Mouse (Mus musculus) embryonic facial prominence, embryonic 14.5 days (tissue): ENCODE measurements around the gene Ubxn11. TPM values are rescaled to one million over a fixed set of nuclear protein-coding genes. Genes with fewer than 3 reads are reported as not detected.

Experiments used
- ATAC-seq: fragments of 200-750 bp; cut with Nextera tagmentation; 2 replicates; pipeline ENCODE4 v1.8.0; 2017; ENCODE audit warnings: low read depth, moderate number of reproducible peaks, moderate TSS enrichment
- DNase-seq: peaks from one replicate; pipeline ENCODE4 v3.0.0-alpha.2; 2015; ENCODE audit warnings: low spot score
- H3K27ac ChIP-seq: fragments of 300-500 bp; sonication (generic); replicated peaks from 2 replicates; pipeline ENCODE4 v1.5.1; 2014; ENCODE audit warnings: low read depth, mild to moderate bottlenecking, low read length, moderate library complexity
- H3K27me3 ChIP-seq: fragments of 300-500 bp; sonication (generic); replicated peaks from 2 replicates; pipeline ENCODE4 v1.6.1; 2014; ENCODE audit warnings: low read length; ENCODE audit not compliant: control insufficient read depth, insufficient read depth
- H3K36me3 ChIP-seq: fragments of 300-500 bp; sonication (generic); 2 replicates; pipeline ENCODE4 v1.6.1; 2014; ENCODE audit warnings: low read length, mixed read lengths; ENCODE audit not compliant: control insufficient read depth, insufficient read depth
- H3K4me1 ChIP-seq: fragments of 300-500 bp; sonication (generic); 2 replicates; pipeline ENCODE4 v1.6.1; 2014; ENCODE audit warnings: antibody characterized with exemption, low read length; ENCODE audit not compliant: control insufficient read depth, insufficient read depth
- H3K4me2 ChIP-seq: fragments of 300-500 bp; sonication (generic); 2 replicates; pipeline ENCODE4 v1.6.1; 2014; ENCODE audit warnings: low read depth, mild to moderate bottlenecking, low read length, moderate library complexity, mixed read lengths
- H3K4me3 ChIP-seq: fragments of 300-500 bp; sonication (generic); 2 replicates; pipeline ENCODE4 v1.5.1; 2014; ENCODE audit warnings: low read depth, mild to moderate bottlenecking, low read length
- H3K9ac ChIP-seq: fragments of 300-500 bp; sonication (generic); 2 replicates; pipeline ENCODE4 v1.6.1; 2014; ENCODE audit warnings: low read depth, mild to moderate bottlenecking, low read length, moderate library complexity, mixed read lengths
- H3K9me3 ChIP-seq: fragments of 300-500 bp; sonication (generic); 2 replicates; pipeline ENCODE4 v1.6.1; 2016; ENCODE audit warnings: low read length; ENCODE audit not compliant: control insufficient read depth
- WGBS: fragments of 180-500 bp; shearing (Covaris S2); extraction: QIAGEN DNeasy Blood & Tissue Kit; methylation state at CpG from one replicate; pipeline ENCODE4 v1.1.7; 2014; 5-methylcytosine and 5-hydroxymethylcytosine counted together
- polyA plus RNA-seq: library from polyadenylated mRNA; unstranded; fragments of >200 nt; fragmentation: Nextera tagmentation; extraction: Ambion mirVana; gene quantifications from 2 replicates; pipeline ENCODE4 v1.2.1, GENCODE M21; 2014

Gene Ubxn11
- polyA plus RNA-seq, 1 experiment from 2014 or later = 10.2 TPM

DNA sequence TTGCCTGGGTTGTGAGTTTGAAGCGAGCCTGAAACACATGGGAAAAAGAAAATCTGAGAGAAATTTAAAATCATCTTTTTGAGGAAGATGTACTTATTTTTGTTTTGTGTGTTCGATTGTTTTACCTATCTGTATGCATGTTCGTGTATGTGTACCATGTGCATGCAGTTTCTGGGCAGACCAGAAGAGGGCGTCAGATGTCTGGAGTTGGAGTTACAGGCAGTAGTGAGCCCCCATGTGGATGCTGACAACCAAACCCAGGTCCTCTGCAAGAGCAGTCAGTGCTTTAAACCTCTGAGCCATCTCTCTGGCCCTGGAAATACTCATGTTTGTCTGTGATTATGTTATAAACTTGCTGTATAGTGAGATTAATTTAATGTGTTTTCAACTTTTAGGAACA lies 17.4 kb upstream of the Ubxn11 start:
- H3K9ac ChIP-seq = no peak overlapping the region
- H3K4me2 ChIP-seq = no peak overlapping the region
- H3K36me3 ChIP-seq = no peaks in the 10 kb centered on the region
- ATAC-seq (no peak), DNase-seq (no peak)
- 89% methylated on average over 4 of the region's 4 CpGs for WGBS
- H3K27me3 ChIP-seq = peaks cover 9% of the 10 kb centered on the region
- no peak overlapping the region for H3K27ac ChIP-seq
- peaks cover 6% of the 10 kb centered on the region; the same call in 1 of the 2 replicates for H3K4me1 ChIP-seq
- peaks cover 4% of the 10 kb centered on the region; the same call in 1 of the 2 replicates for H3K9me3 ChIP-seq
- H3K4me3 ChIP-seq = no peak overlapping the region

DNA sequence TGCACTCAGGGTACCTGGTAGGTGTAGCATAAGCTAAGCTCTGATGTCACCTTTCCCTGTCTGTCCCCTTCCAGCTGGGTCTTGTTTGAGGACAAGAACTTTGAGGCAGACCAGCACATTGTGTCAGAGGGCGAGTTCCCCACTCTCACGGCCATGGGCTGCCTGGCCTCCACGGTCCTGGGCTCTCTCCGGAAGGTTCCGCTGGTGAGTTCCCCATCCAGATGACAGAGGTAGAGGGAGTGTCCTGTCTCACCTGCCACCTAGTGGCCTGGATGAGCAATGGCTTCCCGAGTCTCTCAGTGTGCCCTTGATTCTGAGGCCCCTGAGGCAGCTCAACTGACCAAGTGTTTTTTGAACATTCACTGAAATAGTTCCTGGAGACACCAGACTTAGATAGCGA lies 15.0 kb upstream of the Ubxn11 start:
- peak; percentile 75 for ATAC-seq
- WGBS = 31% methylated on average over 7 of the region's 7 CpGs

DNA sequence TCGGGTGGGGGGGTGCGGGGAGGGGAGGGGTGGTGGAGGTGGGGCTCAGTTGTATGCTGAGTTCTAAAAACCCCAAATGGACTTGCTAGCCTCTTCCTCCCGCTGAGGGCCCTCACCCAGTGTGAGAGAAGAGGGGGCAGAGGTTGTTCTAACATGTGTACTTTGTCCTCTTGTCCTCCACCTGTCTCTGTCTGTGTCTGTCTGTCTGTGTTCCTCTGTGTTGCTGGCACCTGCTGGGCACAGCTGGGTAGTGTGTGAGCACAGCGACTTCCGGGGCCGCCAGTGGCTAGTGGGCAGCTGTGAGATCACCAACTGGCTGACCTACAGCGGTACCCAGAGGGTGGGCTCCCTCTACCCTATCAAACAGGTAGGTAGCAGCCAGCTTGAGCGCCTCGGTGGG lies 13.3 kb upstream of the Ubxn11 start:
- DNase-seq (no peak), ATAC-seq (no peak)
- WGBS = 79% methylated on average over 8 of the region's 9 CpGs
- Histone ChIP-seq H3K4me3 (no peak overlapping the region), H3K36me3 (no peaks in the 10 kb centered on the region), H3K4me2 (no peak overlapping the region), H3K9ac (no peak overlapping the region), H3K9me3 (peaks cover 4% of the 10 kb centered on the region; the same call in 1 of the 2 replicates), H3K27me3 (no peaks in the 10 kb centered on the region), H3K4me1 (no peaks in the 10 kb centered on the region), H3K27ac (no peak overlapping the region)

More for the DNA sequence above, 15.0 kb upstream of the Ubxn11 start:
- Histone ChIP-seq H3K9me3 (peaks cover 4% of the 10 kb centered on the region; the same call in 1 of the 2 replicates), H3K27me3 (0 out of 2 replicates have a peak, but pooled peaks cover 3% of the 10 kb centered on the region), H3K4me3 (no peak overlapping the region), H3K27ac (no peak overlapping the region), H3K4me1 (no peaks in the 10 kb centered on the region; the same call in 1 of the 2 replicates), H3K36me3 (no peaks in the 10 kb centered on the region), H3K9ac (no peak overlapping the region), H3K4me2 (peak overlapping the region; percentile 12; the same call in 1 of the 2 replicates)
- peak; percentile 49 for DNase-seq

DNA sequence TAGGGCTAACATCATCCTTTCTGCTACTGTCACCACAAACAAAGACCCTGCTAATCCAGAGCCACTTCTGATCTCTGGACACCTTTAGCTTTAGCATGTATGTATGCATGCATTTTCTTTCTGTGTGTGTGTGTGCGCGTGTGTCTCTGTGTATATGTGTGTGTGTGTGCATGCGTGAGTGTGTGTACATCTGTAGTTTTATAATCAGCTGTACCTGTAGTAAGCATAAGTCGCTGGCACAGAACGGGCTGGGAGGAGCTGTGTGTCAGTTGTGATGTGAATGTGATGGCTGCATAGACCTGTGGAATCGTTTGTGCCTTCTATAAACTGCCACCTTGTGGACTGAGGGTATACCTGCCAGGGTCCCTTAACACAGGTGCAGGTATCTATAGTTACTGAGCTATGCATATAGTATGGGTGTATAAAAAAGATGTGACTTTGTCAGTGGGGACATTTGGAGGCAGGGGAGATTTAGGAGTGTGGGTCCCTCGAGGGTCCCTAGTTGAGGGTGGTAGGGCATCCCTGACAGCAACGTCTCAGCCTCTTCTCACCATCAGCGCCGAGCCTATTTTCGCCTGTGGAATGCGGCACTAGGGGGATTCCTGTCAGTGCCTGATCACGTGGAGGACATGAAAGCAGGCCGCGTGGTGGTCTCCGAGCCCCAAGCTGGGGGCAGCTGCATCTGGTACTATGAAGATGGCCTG lies 11.7 kb upstream of the Ubxn11 start:
- no peak overlapping the region for H3K4me2 ChIP-seq
- WGBS = 78% methylated on average over 16 of the region's 16 CpGs
- no peak overlapping the region for H3K4me3 ChIP-seq
- H3K27ac ChIP-seq = no peak overlapping the region
- H3K27me3 ChIP-seq = no peaks in the 10 kb centered on the region
- H3K9me3 ChIP-seq = no peaks in the 10 kb centered on the region
- no peaks in the 10 kb centered on the region for H3K36me3 ChIP-seq
- H3K4me1 ChIP-seq = no peaks in the 10 kb centered on the region
- ATAC-seq (no peak), DNase-seq (no peak)
- no peak overlapping the region for H3K9ac ChIP-seq

DNA sequence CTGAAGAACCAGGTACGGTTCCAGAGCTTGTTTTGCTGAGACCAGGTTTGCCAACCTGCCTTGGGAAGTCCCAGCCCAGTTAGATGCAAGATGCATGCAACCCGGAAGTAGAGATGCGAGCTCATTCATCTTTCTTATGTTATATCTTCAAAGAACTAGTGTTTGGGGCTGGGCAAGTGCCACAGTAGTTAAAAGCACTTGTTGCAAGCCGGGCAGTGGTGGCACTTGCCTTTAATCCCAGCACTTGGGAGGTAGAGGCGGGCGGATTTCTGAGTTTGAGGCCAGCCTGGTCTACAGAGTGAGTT lies 11.2 kb upstream of the Ubxn11 start:
- WGBS = 87% methylated on average over 6 of the region's 6 CpGs
- no peaks in the 10 kb centered on the region for H3K9me3 ChIP-seq
- H3K4me2 ChIP-seq = no peak overlapping the region
- no peak for DNase-seq
- no peak overlapping the region for H3K4me3 ChIP-seq
- H3K27ac ChIP-seq = no peak overlapping the region
- H3K36me3 ChIP-seq = no peaks in the 10 kb centered on the region
- H3K27me3 ChIP-seq = no peaks in the 10 kb centered on the region
- no peaks in the 10 kb centered on the region for H3K4me1 ChIP-seq
- no peak for ATAC-seq
- no peak overlapping the region for H3K9ac ChIP-seq

DNA sequence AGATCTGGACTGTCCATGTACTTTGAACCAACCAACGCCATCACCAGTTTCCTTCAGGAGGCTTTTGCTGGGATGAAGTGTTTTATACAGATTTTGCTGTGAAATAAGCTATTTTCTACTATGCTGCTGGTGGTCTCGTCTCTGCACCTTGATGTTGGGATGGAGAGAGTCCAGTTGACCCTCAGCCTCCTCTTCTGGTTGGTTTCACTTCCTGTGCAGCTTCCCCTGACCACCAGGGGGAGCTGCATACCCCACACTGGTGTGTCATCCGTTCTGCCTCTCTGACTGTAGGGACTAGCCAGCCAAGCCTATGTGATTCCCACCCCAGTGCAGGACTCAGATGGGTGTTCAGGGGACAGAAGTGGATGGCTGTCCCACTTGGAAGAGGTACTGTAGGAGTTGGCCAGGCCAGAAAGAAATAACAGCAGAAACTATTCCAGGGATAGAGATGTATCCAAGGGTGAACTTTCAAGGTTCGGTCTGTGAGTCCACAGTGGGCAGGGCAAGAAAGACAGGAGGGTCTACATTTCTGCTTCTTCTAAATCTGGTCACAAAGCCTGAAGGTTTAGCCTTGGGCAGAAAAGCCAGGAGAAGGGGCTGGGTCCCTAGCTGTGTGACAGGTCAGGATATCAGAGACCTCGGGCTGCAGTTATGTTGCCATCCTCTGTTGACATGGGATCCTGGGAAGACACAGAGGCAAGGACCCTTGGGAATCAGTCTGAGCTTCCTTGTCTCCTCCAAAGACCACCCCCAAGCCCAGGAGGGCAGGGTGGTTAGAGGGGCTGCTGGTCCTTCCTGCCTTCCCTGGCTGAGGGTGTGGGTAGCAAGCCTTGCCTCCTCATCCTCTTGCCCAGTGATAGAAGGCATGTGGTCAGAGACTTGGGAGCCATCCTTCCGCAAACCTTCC lies 9.7 kb upstream of the Ubxn11 start:
- Histone ChIP-seq H3K9ac (no peak overlapping the region), H3K27ac (no peak overlapping the region), H3K4me1 (no peaks in the 10 kb centered on the region), H3K4me3 (no peak overlapping the region), H3K4me2 (no peak overlapping the region), H3K36me3 (no peaks in the 10 kb centered on the region), H3K9me3 (no peaks in the 10 kb centered on the region), H3K27me3 (no peaks in the 10 kb centered on the region)
- DNase-seq (no peak), ATAC-seq (no peak)
- 76% methylated on average over 6 of the region's 6 CpGs for WGBS

DNA sequence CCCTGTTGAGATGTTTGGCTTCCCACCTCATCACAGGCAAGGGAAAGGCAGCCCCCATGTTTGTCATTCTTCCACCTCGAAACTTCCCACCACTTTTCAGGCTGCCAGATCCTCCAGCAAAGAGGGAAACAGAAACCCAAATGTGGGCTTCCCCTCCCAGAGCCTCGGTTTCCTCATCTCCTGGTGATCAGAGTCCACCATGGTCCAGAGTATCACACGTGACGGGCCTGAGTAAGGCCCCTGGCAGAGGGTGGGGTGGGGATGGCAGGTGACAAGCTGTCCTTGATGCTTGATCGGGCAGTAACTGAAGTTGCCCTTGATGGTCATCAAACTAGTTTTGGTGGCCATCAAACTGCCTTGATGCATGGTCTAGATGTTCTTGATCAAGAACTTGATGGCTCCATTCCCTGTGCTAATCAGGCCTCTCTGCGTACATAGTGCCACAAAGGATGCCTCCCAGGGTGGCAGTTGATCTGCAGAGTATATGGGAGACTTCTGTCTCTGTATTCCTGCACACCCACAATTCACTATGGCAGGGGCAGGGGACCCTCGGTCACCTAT lies 8.3 kb upstream of the Ubxn11 start:
- no peak for DNase-seq
- H3K36me3 ChIP-seq = no peaks in the 10 kb centered on the region
- H3K27me3 ChIP-seq = no peaks in the 10 kb centered on the region
- no peak overlapping the region for H3K9ac ChIP-seq
- H3K27ac ChIP-seq = no peak overlapping the region
- H3K4me2 ChIP-seq = no peak overlapping the region
- H3K4me1 ChIP-seq = no peaks in the 10 kb centered on the region
- H3K9me3 ChIP-seq = no peaks in the 10 kb centered on the region
- no peak for ATAC-seq
- WGBS = 91% methylated on average over 7 of the region's 7 CpGs
- H3K4me3 ChIP-seq = no peak overlapping the region

DNA sequence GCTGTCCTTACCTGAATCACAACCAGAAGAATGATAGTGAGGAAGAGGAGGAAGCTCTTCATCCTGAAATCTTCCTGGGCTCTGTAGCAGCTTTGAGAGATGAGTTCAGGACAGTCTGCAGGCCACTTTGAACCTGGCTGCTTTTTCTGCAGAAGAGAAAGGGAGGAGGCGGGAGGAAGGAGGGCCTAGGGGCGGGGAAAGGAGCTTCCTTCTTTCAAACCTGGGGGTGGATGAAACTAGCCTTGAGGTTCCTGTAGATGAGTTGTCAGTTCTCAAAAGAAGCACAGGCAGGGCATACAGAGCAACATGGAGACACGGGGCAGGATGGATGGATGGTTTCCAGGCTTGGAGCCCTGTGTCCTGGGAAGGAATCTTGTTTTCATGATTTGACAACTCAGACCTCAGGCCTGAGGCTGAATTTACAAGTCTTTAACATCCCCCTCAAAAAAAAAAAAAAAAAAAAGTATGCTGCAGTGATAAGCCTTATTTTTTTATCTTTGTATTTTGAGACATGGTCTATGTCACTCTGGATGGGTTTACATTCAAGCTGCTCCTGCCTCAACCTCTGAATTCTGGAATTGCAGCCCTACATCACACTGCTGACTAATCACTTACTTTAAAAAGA lies 7.3 kb upstream of the Ubxn11 start, which contains the start of gene Cd52:
TSS of gene Cd52 (minus strand) at position 160 of the 625 bp plus-strand sequence.
- no peak within 1 kb of the TSS for H3K4me2 ChIP-seq
- no peaks in the 10 kb centered on the region for H3K27me3 ChIP-seq
- WGBS = 53% methylated on average over 3 of the region's 3 CpGs
- no peaks in the 10 kb centered on the region for H3K36me3 ChIP-seq
- no peak within 1 kb of the TSS for H3K4me3 ChIP-seq
- DNase-seq (no peak), ATAC-seq (no peak)
- H3K4me1 ChIP-seq = no peaks in the 10 kb centered on the region
- no peak within 1 kb of the TSS for H3K27ac ChIP-seq
- H3K9me3 ChIP-seq = no peaks in the 10 kb centered on the region
- no peak within 1 kb of the TSS for H3K9ac ChIP-seq
